Mouse (Mus musculus): ENCODE measurements at regions not wholly inside any gene's neighbourhood (a gene's known extent, or its start where the extent isn't known, plus 50 kb on each side); places are given as distances from the start of the nearest gene placed in this dataset.
A peak's percentile ranks its signal among the peaks of the same experiment; 100 is the strongest.

GRCm38 (mm10) chr13:37483010-37483855 lies 138.2 kb downstream of the Ly86 start:
- H3K9me3 ChIP-seq (replicated peaks): no peaks in the 10 kb centered on the region
- peak overlapping the region; percentile 70 for H3K27ac ChIP-seq
- peaks cover 15% of the 10 kb centered on the region for H3K4me1 ChIP-seq
- H3K27me3 ChIP-seq: 0 out of 2 replicates have a peak, but pooled peaks cover 1% of the 10 kb centered on the region
- peak overlapping the region; percentile 46 for H3K9ac ChIP-seq
- peak overlapping the region; percentile 45 for H3K4me2 ChIP-seq (replicated peaks)
- no peaks in the 10 kb centered on the region for H3K36me3 ChIP-seq
- WGBS: 17% methylated on average over 19 of the region's 19 CpGs
- no peak overlapping the region; the same call in 1 of the 2 replicates for H3K4me3 ChIP-seq
- peak; percentile 64 for ATAC-seq (ENCODE audit: low FRiP score)

- Histone ChIP-seq H3K4me1 (peaks cover 13% of the 10 kb centered on the region), H3K9me3 (replicated peaks) (no peaks in the 10 kb centered on the region), H3K4me2 (replicated peaks) (no peak overlapping the region), H3K27ac (no peak overlapping the region), H3K9ac (no peak overlapping the region), H3K27me3 (no peaks in the 10 kb centered on the region), H3K36me3 (no peaks in the 10 kb centered on the region), H3K4me3 (no peak overlapping the region)
- no peak for ATAC-seq (ENCODE audit: low FRiP score)
- WGBS: 78% methylated on average over 4 of the region's 4 CpGs
Measured at GRCm38 (mm10) chr13:37484631-37485030, 139.6 kb downstream of the Ly86 start.

- H3K4me3 ChIP-seq: no peak overlapping the region
- H3K4me2 ChIP-seq (replicated peaks): no peak overlapping the region
- H3K27me3 ChIP-seq: no peaks in the 10 kb centered on the region
- no peak overlapping the region for H3K9ac ChIP-seq
- no peak overlapping the region for H3K27ac ChIP-seq
- ATAC-seq (ENCODE audit: low FRiP score): no peak
- H3K4me1 ChIP-seq: no peaks in the 10 kb centered on the region
- no peaks in the 10 kb centered on the region for H3K36me3 ChIP-seq
- 67% methylated on average over 11 of the region's 11 CpGs for WGBS
- H3K9me3 ChIP-seq (replicated peaks): no peaks in the 10 kb centered on the region
Measured at GRCm38 (mm10) chr13:37492115-37493001, 147.3 kb downstream of the Ly86 start.

GRCm38 (mm10) chr13:37493331-37493730 lies 148.3 kb downstream of the Ly86 start:
- 94% methylated on average over 1 of the region's 1 CpGs for WGBS
- Histone ChIP-seq H3K36me3 (no peaks in the 10 kb centered on the region), H3K9ac (no peak overlapping the region), H3K4me3 (no peak overlapping the region), H3K9me3 (replicated peaks) (no peaks in the 10 kb centered on the region), H3K4me2 (replicated peaks) (no peak overlapping the region), H3K27ac (no peak overlapping the region), H3K4me1 (no peaks in the 10 kb centered on the region), H3K27me3 (no peaks in the 10 kb centered on the region)
- no peak for ATAC-seq (ENCODE audit: low FRiP score)

- Histone ChIP-seq H3K27me3 (no peaks in the 10 kb centered on the region), H3K4me1 (no peaks in the 10 kb centered on the region), H3K9ac (no peak overlapping the region), H3K27ac (no peak overlapping the region), H3K9me3 (replicated peaks) (no peaks in the 10 kb centered on the region), H3K4me2 (replicated peaks) (no peak overlapping the region), H3K36me3 (no peaks in the 10 kb centered on the region), H3K4me3 (no peak overlapping the region)
- ATAC-seq (ENCODE audit: low FRiP score): no peak
- WGBS: 89% methylated on average over 8 of the region's 8 CpGs
Measured at GRCm38 (mm10) chr13:37495272-37495932, 150.4 kb downstream of the Ly86 start.

- Histone ChIP-seq H3K4me2 (replicated peaks) (no peak overlapping the region), H3K36me3 (no peaks in the 10 kb centered on the region), H3K27me3 (no peaks in the 10 kb centered on the region), H3K27ac (no peak overlapping the region), H3K9ac (no peak overlapping the region), H3K9me3 (replicated peaks) (no peaks in the 10 kb centered on the region), H3K4me3 (no peak overlapping the region), H3K4me1 (no peaks in the 10 kb centered on the region)
- WGBS: 67% methylated on average over 3 of the region's 3 CpGs
- no peak for ATAC-seq (ENCODE audit: low FRiP score)
Measured at GRCm38 (mm10) chr13:37497986-37498385, 153.0 kb downstream of the Ly86 start.

GRCm38 (mm10) chr13:37500668-37501286 lies 155.8 kb downstream of the Ly86 start:
- no peak overlapping the region for H3K9ac ChIP-seq
- 74% methylated on average over 4 of the region's 4 CpGs for WGBS
- H3K36me3 ChIP-seq: no peaks in the 10 kb centered on the region

GRCm38 (mm10) chr13:37503449-37503848 lies 158.4 kb downstream of the Ly86 start:
- no peak overlapping the region for H3K9ac ChIP-seq
- H3K4me2 ChIP-seq (replicated peaks): no peak overlapping the region
- H3K27me3 ChIP-seq: no peaks in the 10 kb centered on the region
- H3K36me3 ChIP-seq: no peaks in the 10 kb centered on the region
- ATAC-seq (ENCODE audit: low FRiP score): no peak
- peaks cover 6% of the 10 kb centered on the region; the same call in 1 of the 2 replicates for H3K4me1 ChIP-seq
- no peak overlapping the region for H3K27ac ChIP-seq
- no peak overlapping the region for H3K4me3 ChIP-seq
- H3K9me3 ChIP-seq (replicated peaks): no peaks in the 10 kb centered on the region
- 92% methylated on average over 6 of the region's 6 CpGs for WGBS

More at GRCm38 (mm10) chr13:37500668-37501286, 155.8 kb downstream of the Ly86 start:
- Histone ChIP-seq H3K4me1 (no peaks in the 10 kb centered on the region), H3K27me3 (no peaks in the 10 kb centered on the region), H3K4me2 (replicated peaks) (no peak overlapping the region), H3K27ac (no peak overlapping the region), H3K9me3 (replicated peaks) (no peaks in the 10 kb centered on the region), H3K4me3 (no peak overlapping the region)
- no peak for ATAC-seq (ENCODE audit: low FRiP score)

- Histone ChIP-seq H3K27ac (no peak overlapping the region), H3K9me3 (replicated peaks) (no peaks in the 10 kb centered on the region), H3K4me1 (peaks cover 9% of the 10 kb centered on the region), H3K4me3 (no peak overlapping the region), H3K4me2 (replicated peaks) (no peak overlapping the region), H3K27me3 (no peaks in the 10 kb centered on the region), H3K36me3 (no peaks in the 10 kb centered on the region), H3K9ac (no peak overlapping the region)
- WGBS: 94% methylated on average over 3 of the region's 3 CpGs
- no peak for ATAC-seq (ENCODE audit: low FRiP score)
Measured at GRCm38 (mm10) chr13:37503898-37504297, 158.9 kb downstream of the Ly86 start.

- Histone ChIP-seq H3K27ac (no peak overlapping the region), H3K27me3 (no peaks in the 10 kb centered on the region), H3K4me3 (no peak overlapping the region), H3K9ac (no peak overlapping the region), H3K4me1 (peaks cover 14% of the 10 kb centered on the region), H3K9me3 (replicated peaks) (no peaks in the 10 kb centered on the region), H3K36me3 (no peaks in the 10 kb centered on the region), H3K4me2 (replicated peaks) (no peak overlapping the region)
- 79% methylated on average over 10 of the region's 10 CpGs for WGBS
- no peak for ATAC-seq (ENCODE audit: low FRiP score)
Measured at GRCm38 (mm10) chr13:37504373-37504772, 159.4 kb downstream of the Ly86 start.

- H3K9ac ChIP-seq: no peak overlapping the region; the same call in 1 of the 2 replicates
- peaks cover 19% of the 10 kb centered on the region for H3K4me1 ChIP-seq
- no peaks in the 10 kb centered on the region for H3K27me3 ChIP-seq
- 76% methylated on average over 3 of the region's 3 CpGs for WGBS
- no peak for ATAC-seq (ENCODE audit: low FRiP score)
- H3K4me3 ChIP-seq: no peak overlapping the region
- H3K4me2 ChIP-seq (replicated peaks): no peak overlapping the region
- H3K27ac ChIP-seq: no peak overlapping the region
- no peaks in the 10 kb centered on the region for H3K36me3 ChIP-seq
- no peaks in the 10 kb centered on the region for H3K9me3 ChIP-seq (replicated peaks)
Measured at GRCm38 (mm10) chr13:37505617-37506016, 160.6 kb downstream of the Ly86 start.
